Mouse (Mus musculus) fibroblast of lung, adult 2 months (primary cell): ENCODE results near the gene Nmu.

Experiments
- DNase-seq: peaks from one replicate; pipeline ENCODE4 v3.0.0-alpha.2; 2011; ENCODE audit warnings: low read depth

The Nmu gene

DNA sequence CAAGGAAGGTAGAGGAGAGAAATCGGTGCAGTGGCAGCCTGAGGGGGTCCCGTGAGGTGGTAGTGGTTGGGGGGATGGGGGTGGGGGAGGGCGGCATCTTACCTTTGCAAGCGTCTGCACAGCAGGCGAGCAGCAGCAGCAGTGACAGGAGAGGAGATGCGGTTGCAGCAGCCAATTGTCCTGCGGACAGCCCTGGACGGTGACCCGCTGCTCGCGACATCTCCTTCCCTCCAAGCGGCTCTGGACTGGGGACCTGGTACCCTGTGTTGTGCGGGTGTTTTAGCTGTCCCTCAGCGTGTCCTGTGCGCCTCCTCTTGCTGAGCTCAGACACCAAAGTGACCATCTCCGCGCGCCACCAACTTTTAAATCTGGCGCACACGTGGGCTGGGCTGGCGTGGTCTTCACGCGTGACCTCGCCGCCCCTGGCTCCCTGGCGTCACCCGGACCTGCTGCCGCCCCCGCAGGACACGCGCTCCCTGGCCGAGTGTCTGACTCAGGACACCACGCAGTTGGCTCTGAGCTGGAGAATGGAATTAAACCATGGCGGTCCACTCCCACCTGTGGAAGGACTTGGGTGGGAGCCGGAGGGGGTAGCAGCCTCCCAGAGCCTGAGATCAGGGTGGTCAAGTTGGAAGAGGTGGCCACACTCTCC lies at the start of gene Nmu:
Gene Nmu, minus strand, starts transcription at position 336 of the 652 bp plus-strand sequence.
- no peak for DNase-seq

GRCm38 (mm10) chr5:76411697-76412096 lies 48.1 kb upstream of the Nmu start:
- no peak for DNase-seq

DNA sequence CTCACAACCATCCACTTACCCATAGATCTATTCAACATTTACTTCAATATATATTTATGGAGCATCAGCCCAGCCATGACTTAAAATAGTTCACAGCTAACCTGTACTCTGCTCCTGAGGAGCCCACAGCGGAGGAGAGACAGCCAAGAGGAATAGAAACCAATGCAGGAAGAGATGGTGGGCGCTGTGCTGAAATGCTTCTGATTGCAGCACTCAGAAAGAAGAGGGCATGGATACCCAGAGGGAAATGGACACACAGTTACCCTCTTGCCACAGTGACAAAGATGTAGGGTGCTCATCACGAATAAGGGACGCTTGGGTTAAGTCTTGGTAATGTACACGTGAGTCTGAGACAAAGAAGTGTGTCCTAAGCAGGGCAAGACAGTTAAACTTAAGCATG lies 30.8 kb upstream of the Nmu start:
- no peak for DNase-seq

GRCm38 (mm10) chr5:76389041-76389795 lies 25.6 kb upstream of the Nmu start:
- no peak for DNase-seq

DNA sequence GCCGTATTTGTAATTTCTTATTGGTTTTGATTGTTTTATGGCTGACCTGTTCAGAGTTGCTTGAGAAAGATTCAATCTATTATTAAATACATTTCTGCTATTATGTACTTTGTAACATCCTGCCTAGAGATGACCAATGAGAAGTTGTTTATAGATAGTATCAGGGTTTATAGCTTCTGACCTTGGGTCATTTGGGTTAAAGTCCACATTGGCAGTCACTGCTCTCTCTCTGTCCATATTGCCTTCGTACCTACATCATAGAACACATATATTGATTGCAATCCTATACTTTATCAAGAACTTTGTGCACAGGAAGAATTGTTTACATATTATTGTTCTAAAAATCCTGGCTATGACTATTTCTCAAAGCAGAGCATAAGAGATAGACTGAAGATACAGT lies 24.9 kb upstream of the Nmu start:
- DNase-seq, result no peak

DNA sequence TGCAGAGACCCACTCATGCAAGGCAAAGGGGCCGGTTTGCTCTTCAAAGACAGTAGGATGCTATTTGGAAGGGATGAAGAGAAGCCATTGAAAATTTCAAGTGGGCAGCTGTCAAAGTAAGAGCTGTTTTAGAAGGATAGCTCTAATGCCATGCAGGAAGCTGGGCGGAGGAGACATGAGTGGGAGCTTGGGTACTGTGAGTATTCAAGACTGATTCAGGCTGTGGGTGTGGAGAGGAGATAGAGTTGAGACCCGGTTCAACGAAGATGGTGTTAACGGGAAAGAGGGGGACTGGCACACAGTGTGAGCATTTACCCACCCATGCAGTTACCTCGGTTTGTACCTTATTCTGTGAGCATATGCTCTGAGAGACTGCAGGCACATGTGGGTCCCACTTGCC lies 20.1 kb upstream of the Nmu start:
- no peak for DNase-seq

DNA sequence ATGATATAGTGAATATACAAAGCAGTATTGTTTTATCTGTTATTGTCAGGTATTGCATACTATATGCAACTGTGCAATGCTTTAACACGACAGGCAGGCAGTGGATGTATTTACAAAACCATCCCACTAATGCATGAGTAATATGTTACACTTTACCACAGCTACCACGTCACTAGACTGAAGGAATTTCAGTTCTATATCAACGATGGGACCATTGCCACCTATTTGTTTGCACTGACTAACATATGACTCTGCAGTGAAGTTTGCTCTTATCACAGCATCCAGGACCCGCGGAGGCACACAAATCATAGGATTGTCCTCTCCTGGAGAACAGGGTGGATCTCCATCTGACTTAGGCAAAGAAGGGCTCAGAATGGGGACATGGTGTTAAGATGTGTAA lies 18.2 kb upstream of the Nmu start:
- DNase-seq, result no peak

DNA sequence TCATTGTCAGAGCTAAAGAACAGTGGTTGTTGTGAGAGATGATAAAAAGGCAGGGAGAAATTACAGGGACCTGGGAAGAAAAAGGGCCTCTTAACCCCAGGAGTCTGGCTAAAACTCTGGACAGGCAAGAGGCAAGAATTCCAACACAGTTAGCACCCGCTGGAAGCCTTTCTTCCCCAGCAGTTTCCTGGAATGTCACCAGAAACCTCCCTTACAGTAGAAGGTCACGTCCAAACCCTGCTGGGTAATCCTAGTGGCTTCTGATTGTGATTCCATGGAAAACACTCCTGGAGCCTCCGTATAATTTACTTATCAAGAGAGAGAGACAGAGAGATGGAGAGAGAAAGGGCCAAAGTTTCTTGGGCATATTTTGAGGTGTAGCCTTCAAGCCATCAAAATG lies 15.6 kb upstream of the Nmu start:
- no peak for DNase-seq

DNA sequence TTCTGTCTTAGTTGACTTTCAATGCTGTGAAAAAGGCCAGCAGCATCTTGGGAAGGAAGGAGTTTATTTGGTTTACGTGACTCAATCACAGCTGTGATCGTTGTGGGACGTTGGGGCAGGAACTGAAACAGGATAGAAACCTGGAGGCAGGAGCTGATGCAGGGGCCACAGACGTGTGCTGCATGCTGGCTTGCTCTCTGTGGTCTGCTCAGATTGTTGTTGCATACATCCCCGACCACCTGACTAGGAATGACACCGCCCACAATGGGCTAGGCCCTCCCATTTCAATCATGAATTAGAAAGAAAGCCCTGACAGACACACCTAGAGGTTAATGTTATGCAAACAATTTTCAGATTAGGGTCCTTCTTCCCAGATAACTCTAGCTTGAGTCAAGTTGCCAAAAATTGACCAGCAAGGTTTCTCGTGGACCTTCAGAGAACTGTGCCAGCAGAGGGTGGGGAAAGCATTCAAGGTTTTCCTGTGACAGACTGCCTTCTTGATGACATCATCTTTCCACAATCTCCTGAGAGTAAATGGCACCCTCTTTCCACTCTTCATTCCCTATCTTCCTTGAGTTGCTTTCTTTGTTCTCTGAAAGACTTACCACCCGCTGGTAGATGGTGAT lies 5.7 kb upstream of the Nmu start:
- DNase-seq, result no peak

GRCm38 (mm10) chr5:76365406-76365805 lies 1.8 kb upstream of the Nmu start:
- DNase-seq, result no peak

DNA sequence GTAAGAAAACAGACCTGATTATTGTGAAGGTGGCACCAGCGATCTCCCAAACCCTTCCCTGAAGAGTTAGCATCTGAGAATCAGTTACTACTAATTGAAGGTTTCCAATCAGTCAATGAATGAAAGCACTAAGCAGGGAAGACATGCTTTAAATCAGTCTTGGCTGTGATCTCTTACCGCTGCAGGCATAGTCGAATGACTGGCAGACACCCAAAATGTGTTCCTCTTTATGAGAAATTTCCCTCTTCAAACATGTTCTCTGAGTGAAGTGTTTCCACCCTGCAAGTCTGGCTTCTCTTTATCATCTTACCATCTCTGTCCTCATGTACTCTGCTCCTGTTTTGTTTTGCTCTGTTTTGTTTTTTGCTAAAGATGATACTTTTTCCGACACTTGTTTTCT lies 2.8 kb downstream of the Nmu start:
- DNase-seq, result no peak

GRCm38 (mm10) chr5:76360057-76360456 lies 3.5 kb downstream of the Nmu start:
- DNase-seq, result no peak

- DNase-seq, result no peak
Observed at GRCm38 (mm10) chr5:76351953-76352611, 11.5 kb downstream of the Nmu start.

DNA sequence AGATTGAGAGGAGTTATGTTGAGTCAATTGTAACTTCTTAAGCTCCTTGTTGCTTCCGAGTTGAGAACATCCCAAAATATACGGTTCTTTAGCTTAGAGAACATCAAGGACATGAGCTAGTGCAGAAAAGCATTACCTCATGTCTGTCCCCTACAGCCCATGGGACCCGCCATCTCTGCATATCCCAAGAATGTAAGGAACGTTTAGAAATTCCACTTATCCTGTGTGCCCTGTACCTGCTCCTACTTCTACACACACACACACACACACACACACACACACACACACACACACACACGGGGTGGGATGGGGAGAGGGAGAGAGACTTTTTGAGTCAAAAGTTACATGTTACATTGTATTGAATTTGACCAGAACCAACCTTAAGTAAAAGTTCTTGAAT lies 12.1 kb downstream of the Nmu start:
- no peak for DNase-seq

- DNase-seq, result no peak
Observed at GRCm38 (mm10) chr5:76346137-76346536, 17.5 kb downstream of the Nmu start.

DNA sequence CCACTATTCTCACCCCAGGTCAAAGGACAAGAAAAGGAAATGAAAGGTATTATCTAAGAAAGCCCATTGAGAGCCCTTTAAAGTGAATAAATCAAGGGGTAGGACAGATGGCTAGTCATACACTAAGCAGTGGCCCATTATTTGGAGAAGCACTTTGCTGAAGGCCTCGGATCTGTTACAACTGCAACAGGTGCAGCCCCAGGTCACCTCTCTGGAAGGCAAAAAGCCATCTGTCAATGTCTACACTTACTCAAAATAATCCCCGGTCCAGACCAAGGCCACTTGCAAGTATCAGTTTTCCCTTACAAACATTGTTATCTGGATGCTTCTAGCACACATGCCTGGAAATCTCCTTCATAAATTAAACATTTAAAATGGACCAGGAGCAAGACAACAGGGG lies 22.7 kb downstream of the Nmu start:
- DNase-seq, result no peak

DNA sequence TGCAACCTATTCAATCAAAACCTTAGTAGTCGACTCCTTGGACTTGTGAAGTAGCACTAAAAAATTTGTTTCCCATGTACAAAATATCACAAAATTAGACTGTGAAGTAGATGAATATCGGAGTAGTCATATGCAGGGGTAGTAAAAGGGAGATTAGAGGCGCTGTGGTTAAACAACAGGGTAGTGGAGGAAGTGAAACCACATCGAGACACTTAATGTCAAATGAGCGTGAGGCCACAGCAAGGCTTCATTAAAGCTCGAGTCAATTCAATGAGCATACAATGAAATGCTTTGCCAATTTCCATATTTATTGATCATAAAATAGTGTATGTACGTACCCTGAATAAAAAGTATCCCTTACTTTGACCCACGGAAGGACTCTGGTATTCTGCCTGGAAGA lies 26.5 kb downstream of the Nmu start:
- DNase-seq, result no peak

- DNase-seq, result no peak
Observed at GRCm38 (mm10) chr5:76333833-76334232, 29.8 kb downstream of the Nmu start.

- DNase-seq, result no peak
Observed at GRCm38 (mm10) chr5:76330953-76331352, 32.6 kb downstream of the Nmu start, which contains the start of gene Pdcl2. TSS of gene Pdcl2 (minus strand) at chr5:76331156.

DNA sequence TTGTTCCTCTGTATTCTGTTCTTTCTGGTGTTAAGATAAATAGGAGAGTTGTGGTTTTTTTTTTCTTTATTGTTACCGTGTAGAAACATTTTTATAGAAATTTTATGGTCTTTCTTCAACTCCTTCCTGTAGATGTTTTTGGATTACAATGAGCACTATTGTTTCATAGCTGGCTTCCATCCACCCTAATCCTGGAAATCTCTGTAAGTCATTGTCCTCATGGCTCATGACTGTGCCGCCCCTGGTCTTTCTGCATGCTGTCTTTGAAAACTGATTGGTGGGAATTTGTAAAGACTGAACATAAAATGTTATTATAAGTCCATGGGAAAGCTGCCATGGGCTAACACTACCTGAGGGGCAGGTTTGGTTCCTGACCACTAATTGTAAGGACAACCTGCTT lies 36.3 kb downstream of the Nmu start:
- peak; percentile 52 for DNase-seq

DNA sequence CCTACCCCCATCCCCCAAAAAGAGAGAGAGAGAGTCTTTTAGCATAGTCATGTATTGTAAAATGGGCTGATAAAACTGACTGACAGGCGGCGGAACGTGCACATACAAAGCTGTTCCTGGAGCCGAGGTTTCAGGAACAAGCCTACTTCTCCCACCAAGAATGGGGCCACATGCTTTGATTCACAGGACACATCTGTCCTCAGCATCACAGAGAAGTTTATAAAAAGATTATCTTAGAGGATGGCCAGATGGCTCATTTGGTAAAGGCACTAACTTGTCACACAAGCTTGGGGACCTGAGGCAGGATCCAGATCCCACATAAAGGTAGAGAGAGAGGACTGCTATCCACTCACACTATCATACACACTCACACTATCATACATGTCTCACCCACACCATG lies 38.5 kb downstream of the Nmu start:
- no peak for DNase-seq

GRCm38 (mm10) chr5:76321249-76322196 lies 42.1 kb downstream of the Nmu start:
- peak; percentile 10 for DNase-seq
